Mouse (Mus musculus) spleen, adult 18-20 months (tissue): Measurements from ENCODE around the gene D230025D16Rik.

Experiments
- DNase-seq, 2 experiments: peaks; one replicate each; pipeline ENCODE4 v3.0.0; 2022; ENCODE audit warnings: mixed read lengths in 2 of 2

The D230025D16Rik gene

GRCm38 (mm10) chr8:105269461-105269947 is 44.6 kb downstream of the D230025D16Rik start, which contains the start of gene Hsf4:
Gene Hsf4 (plus strand): TSS chr8:105269801.
- DNase-seq, result peak in 1 of 2 experiments; percentile 45

GRCm38 (mm10) chr8:105270101-105270915 is 45.4 kb downstream of the D230025D16Rik start:
- no peak for DNase-seq

GRCm38 (mm10) chr8:105270916-105271186 is 45.9 kb downstream of the D230025D16Rik start:
- DNase-seq, result no peak

- DNase-seq, result no peak
These were observed 50.4 kb downstream of the D230025D16Rik start for GRCm38 (mm10) chr8:105275387-105275786.

GRCm38 (mm10) chr8:105275840-105276239 is 50.9 kb downstream of the D230025D16Rik start, which contains the start of gene Nol3:
Gene Nol3 (plus strand): TSS chr8:105276140.
- no peak for DNase-seq

- DNase-seq, result no peak
These were observed 51.6 kb downstream of the D230025D16Rik start for GRCm38 (mm10) chr8:105276292-105277120.

- DNase-seq, result no peak
These were observed 54.0 kb downstream of the D230025D16Rik start for GRCm38 (mm10) chr8:105278911-105279334.

GRCm38 (mm10) chr8:105280567-105280966 is 55.6 kb downstream of the D230025D16Rik start:
- DNase-seq, result no peak

GRCm38 (mm10) chr8:105281821-105282220 is 56.9 kb downstream of the D230025D16Rik start:
- peak in 1 of 2 experiments; percentile 1 for DNase-seq

GRCm38 (mm10) chr8:105282239-105282638 is 57.3 kb downstream of the D230025D16Rik start:
- DNase-seq, result no peak

- peak in 1 of 2 experiments; percentile 54 for DNase-seq
These were observed 58.1 kb downstream of the D230025D16Rik start for GRCm38 (mm10) chr8:105283074-105283473.

- DNase-seq, result no peak
These were observed 60.6 kb downstream of the D230025D16Rik start for GRCm38 (mm10) chr8:105285514-105285913.

GRCm38 (mm10) chr8:105286907-105287306 is 62.0 kb downstream of the D230025D16Rik start:
- no peak for DNase-seq

GRCm38 (mm10) chr8:105288231-105288630 is 63.3 kb downstream of the D230025D16Rik start:
- no peak for DNase-seq

GRCm38 (mm10) chr8:105288958-105289732 is 64.2 kb downstream of the D230025D16Rik start:
- DNase-seq, result peak; percentile 93 to 97

- peak in 1 of 2 experiments; percentile 29 for DNase-seq
These were observed 65.0 kb downstream of the D230025D16Rik start, which contains the start of gene 4931428F04Rik for GRCm38 (mm10) chr8:105289805-105290460. Gene 4931428F04Rik (minus strand): TSS chr8:105289864.

GRCm38 (mm10) chr8:105290554-105291314 is 65.8 kb downstream of the D230025D16Rik start:
- DNase-seq, result peak; percentile 72 to 92

GRCm38 (mm10) chr8:105291364-105291763 is 66.4 kb downstream of the D230025D16Rik start:
- DNase-seq, result peak in 1 of 2 experiments; percentile 4

GRCm38 (mm10) chr8:105291802-105292201 is 66.9 kb downstream of the D230025D16Rik start:
- DNase-seq, result peak in 1 of 2 experiments; percentile 4

- no peak for DNase-seq
These were observed 67.5 kb downstream of the D230025D16Rik start for GRCm38 (mm10) chr8:105292471-105292870.

GRCm38 (mm10) chr8:105293405-105293804 is 68.5 kb downstream of the D230025D16Rik start:
- peak in 1 of 2 experiments; percentile 5 for DNase-seq
